Mouse (Mus musculus): Measurements from ENCODE around the gene Lrpprc. TPM values are rescaled to one million over a fixed set of nuclear protein-coding genes. Genes with fewer than 3 reads are reported as not detected.

Lrpprc gene
- polyA plus RNA-seq, 1 experiment from 2014 or later: 33.9 TPM

GRCm38 (mm10) chr17:84756090-84756489 lies 34.5 kb downstream of the Lrpprc start:
- Histone ChIP-seq H3K4me2 (ENCODE audit: low read depth, low read length) (no peak overlapping the region), H3K9ac (replicated peaks) (no peak overlapping the region), H3K36me3 (replicated peaks; ENCODE audit: insufficient read depth, low read length) (peaks cover 24% of the 10 kb centered on the region), H3K27me3 (ENCODE audit: insufficient read depth, low read length) (no peaks in the 10 kb centered on the region), H3K27ac (ENCODE audit: low read depth) (no peak overlapping the region), H3K4me3 (ENCODE audit: low read depth, low read length) (no peak overlapping the region), H3K9me3 (ENCODE audit: low read length) (no peaks in the 10 kb centered on the region), H3K4me1 (ENCODE audit: insufficient read depth) (no peaks in the 10 kb centered on the region)
- ATAC-seq: no peak
- no peak for TF ChIP-seq EP300 (IDR thresholded peaks at IDR 0.05; ENCODE audit: low read depth)
- peak; percentile 54 for TF ChIP-seq CTCF (IDR thresholded peaks at IDR 0.05; ENCODE audit: low read depth)
- no peak for DNase-seq
- 64% methylated on average over 2 of the region's 2 CpGs for WGBS (ENCODE audit: insufficient replicate concordance)

DNA sequence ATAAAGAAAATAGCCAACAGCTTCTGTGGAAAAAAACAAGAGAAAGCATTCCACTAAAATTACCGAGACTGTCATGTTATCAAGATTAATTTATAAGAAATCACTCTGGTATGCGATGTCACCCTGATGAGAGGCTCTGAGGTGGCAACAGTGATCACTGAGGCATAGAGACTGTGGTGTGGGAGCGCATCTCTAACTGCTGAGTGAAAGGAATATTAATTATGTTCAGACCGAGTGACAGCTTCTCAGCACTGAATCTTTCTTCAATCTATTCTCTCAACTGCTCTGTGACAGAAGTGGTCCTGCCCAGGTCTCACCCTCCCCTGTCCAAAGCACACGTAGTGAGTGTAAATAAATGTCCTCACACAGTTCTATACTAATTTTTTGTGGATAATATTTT lies 37.1 kb downstream of the Lrpprc start:
- Histone ChIP-seq H3K4me1 (ENCODE audit: insufficient read depth) (no peaks in the 10 kb centered on the region), H3K27me3 (ENCODE audit: insufficient read depth, low read length) (no peaks in the 10 kb centered on the region), H3K36me3 (replicated peaks; ENCODE audit: insufficient read depth, low read length) (peaks cover 32% of the 10 kb centered on the region), H3K9me3 (ENCODE audit: low read length) (no peaks in the 10 kb centered on the region), H3K4me2 (ENCODE audit: low read depth, low read length) (no peak overlapping the region), H3K4me3 (ENCODE audit: low read depth, low read length) (no peak overlapping the region), H3K27ac (ENCODE audit: low read depth) (no peak overlapping the region), H3K9ac (replicated peaks) (no peak overlapping the region)
- DNase-seq: no peak
- no peak for TF ChIP-seq CTCF (IDR thresholded peaks at IDR 0.05; ENCODE audit: low read depth)
- ATAC-seq: no peak
- WGBS (ENCODE audit: insufficient replicate concordance): 87% methylated on average over 5 of the region's 5 CpGs

DNA sequence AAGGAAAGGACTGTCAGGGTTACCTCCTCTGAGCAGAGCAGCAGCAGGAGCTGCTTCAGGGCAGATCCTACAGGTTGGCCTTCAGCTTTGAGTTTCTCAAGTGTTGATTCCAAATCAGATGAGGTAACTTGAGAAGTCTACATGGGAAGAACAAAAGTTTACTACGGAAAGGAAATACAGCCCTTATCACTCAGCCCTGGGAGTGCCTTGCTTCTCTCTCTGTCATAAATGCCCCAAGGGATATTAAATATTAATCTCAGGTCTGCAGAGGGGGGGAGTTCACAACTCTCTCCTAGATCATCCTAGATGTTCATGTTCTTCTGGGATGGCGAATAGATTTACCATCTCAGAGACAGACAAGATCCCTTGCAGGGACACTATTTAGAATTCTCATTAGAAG lies 38.3 kb downstream of the Lrpprc start:
- peaks cover 35% of the 10 kb centered on the region for H3K36me3 ChIP-seq (replicated peaks; ENCODE audit: insufficient read depth, low read length)
- TF ChIP-seq EP300 (IDR thresholded peaks at IDR 0.05; ENCODE audit: low read depth) (no peak), CTCF (IDR thresholded peaks at IDR 0.05; ENCODE audit: low read depth) (no peak)
- no peak overlapping the region for H3K4me3 ChIP-seq (ENCODE audit: low read depth, low read length)
- ATAC-seq (no peak), DNase-seq (no peak)
- H3K27me3 ChIP-seq (ENCODE audit: insufficient read depth, low read length): no peaks in the 10 kb centered on the region
- no peak overlapping the region for H3K4me2 ChIP-seq (ENCODE audit: low read depth, low read length)
- no peak overlapping the region for H3K9ac ChIP-seq (replicated peaks)
- H3K4me1 ChIP-seq (ENCODE audit: insufficient read depth): 0 out of 2 replicates have a peak, but pooled peaks cover under 1% of the 10 kb centered on the region
- no peak overlapping the region for H3K27ac ChIP-seq (ENCODE audit: low read depth)
- 77% methylated on average over 2 of the region's 2 CpGs for WGBS (ENCODE audit: insufficient replicate concordance)
- no peaks in the 10 kb centered on the region for H3K9me3 ChIP-seq (ENCODE audit: low read length)

DNA sequence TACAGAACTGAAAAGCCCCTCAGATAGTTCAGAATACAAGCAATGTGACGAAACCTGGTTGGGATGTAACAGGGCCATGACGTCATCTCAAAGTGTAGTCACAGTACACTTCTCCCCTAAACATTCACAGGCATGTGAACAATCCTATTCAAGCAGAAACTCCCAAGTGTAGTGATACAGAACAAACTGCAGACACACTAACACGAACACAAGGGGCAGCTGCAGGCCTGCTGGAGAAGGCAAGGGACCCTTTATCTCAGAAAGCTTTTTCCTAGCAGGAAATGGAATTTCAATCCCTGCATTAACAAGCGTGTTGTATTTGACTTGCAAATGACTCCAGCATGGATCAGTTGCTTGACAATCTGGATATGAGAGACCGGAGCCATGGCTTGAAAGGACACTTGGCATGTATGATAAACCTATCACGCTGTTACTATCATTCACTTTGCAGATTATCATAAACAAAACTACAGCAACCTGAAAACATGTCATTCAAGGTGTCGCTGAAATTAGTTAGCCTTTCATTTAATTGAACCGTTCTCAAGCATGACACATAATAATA lies 38.9 kb downstream of the Lrpprc start:
- Histone ChIP-seq H3K4me3 (ENCODE audit: low read depth, low read length) (no peak overlapping the region), H3K27me3 (ENCODE audit: insufficient read depth, low read length) (no peaks in the 10 kb centered on the region), H3K9ac (replicated peaks) (no peak overlapping the region), H3K36me3 (replicated peaks; ENCODE audit: insufficient read depth, low read length) (peaks cover 38% of the 10 kb centered on the region), H3K4me1 (ENCODE audit: insufficient read depth) (0 out of 2 replicates have a peak, but pooled peaks cover 2% of the 10 kb centered on the region), H3K9me3 (ENCODE audit: low read length) (no peaks in the 10 kb centered on the region), H3K27ac (ENCODE audit: low read depth) (no peak overlapping the region), H3K4me2 (ENCODE audit: low read depth, low read length) (no peak overlapping the region)
- 76% methylated on average over 8 of the region's 8 CpGs for WGBS (ENCODE audit: insufficient replicate concordance)
- ATAC-seq: no peak
- no peak for TF ChIP-seq CTCF (IDR thresholded peaks at IDR 0.05; ENCODE audit: low read depth)
- TF ChIP-seq EP300 (IDR thresholded peaks at IDR 0.05; ENCODE audit: low read depth): no peak
- no peak for DNase-seq

DNA sequence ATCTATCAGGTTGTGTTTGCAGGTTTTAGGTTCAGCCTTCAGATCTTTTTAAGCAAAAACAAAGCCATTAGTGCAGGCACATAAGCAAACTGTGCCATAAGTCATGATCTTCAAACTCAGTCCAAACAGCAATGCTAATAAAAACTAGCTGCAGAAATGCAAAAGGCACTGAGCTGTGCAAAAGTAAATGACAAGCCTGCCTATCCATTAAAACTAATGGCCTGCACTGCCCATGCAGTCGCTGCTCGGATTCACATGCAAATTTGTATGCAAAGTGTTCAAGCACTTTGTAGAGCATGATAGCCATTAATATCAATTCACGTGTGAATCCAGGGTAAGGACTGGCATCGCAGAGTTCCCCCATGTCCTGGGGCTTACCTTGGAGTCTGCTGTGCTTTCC lies 40.5 kb downstream of the Lrpprc start:
- Histone ChIP-seq H3K4me1 (ENCODE audit: insufficient read depth) (0 out of 2 replicates have a peak, but pooled peaks cover 2% of the 10 kb centered on the region), H3K9me3 (ENCODE audit: low read length) (no peaks in the 10 kb centered on the region), H3K9ac (replicated peaks) (no peak overlapping the region), H3K4me3 (ENCODE audit: low read depth, low read length) (no peak overlapping the region), H3K27ac (ENCODE audit: low read depth) (no peak overlapping the region), H3K4me2 (ENCODE audit: low read depth, low read length) (no peak overlapping the region), H3K27me3 (ENCODE audit: insufficient read depth, low read length) (no peaks in the 10 kb centered on the region), H3K36me3 (replicated peaks; ENCODE audit: insufficient read depth, low read length) (peaks cover 43% of the 10 kb centered on the region)
- 90% methylated on average over 4 of the region's 4 CpGs for WGBS (ENCODE audit: insufficient replicate concordance)
- DNase-seq (no peak), ATAC-seq (no peak)
- no peak for TF ChIP-seq CTCF (IDR thresholded peaks at IDR 0.05; ENCODE audit: low read depth)

GRCm38 (mm10) chr17:84749297-84749696 lies 41.3 kb downstream of the Lrpprc start:
- no peaks in the 10 kb centered on the region for H3K9me3 ChIP-seq (ENCODE audit: low read length)
- WGBS (ENCODE audit: insufficient replicate concordance): 70% methylated on average over 8 of the region's 8 CpGs
- peaks cover 45% of the 10 kb centered on the region for H3K36me3 ChIP-seq (replicated peaks; ENCODE audit: insufficient read depth, low read length)
- DNase-seq (no peak), ATAC-seq (no peak)
- no peaks in the 10 kb centered on the region for H3K27me3 ChIP-seq (ENCODE audit: insufficient read depth, low read length)
- no peak overlapping the region for H3K9ac ChIP-seq (replicated peaks)
- no peak overlapping the region for H3K27ac ChIP-seq (ENCODE audit: low read depth)
- TF ChIP-seq CTCF (IDR thresholded peaks at IDR 0.05; ENCODE audit: low read depth) (no peak), EP300 (IDR thresholded peaks at IDR 0.05; ENCODE audit: low read depth) (no peak)
- H3K4me3 ChIP-seq (ENCODE audit: low read depth, low read length): no peak overlapping the region
- H3K4me2 ChIP-seq (ENCODE audit: low read depth, low read length): no peak overlapping the region
- 0 out of 2 replicates have a peak, but pooled peaks cover 2% of the 10 kb centered on the region for H3K4me1 ChIP-seq (ENCODE audit: insufficient read depth)

Measured in liver, postnatal 0 days (tissue).